Mouse (Mus musculus) brain, embryonic 14.5 days (tissue): ENCODE data around the gene Tmem131.

ENCODE experiments used
- CTCF ChIP-seq: fragments of 200-500 bp; IDR thresholded peaks from 2 replicates; pipeline ENCODE4 v1.5.1; 2012; ENCODE audit warnings: inconsistent platforms, mild to moderate bottlenecking, moderate library complexity, borderline replicate concordance; ENCODE audit not compliant: insufficient read depth, insufficient read length; ENCODE audit errors: extremely low read depth
- POLR2A ChIP-seq: fragments of 200-500 bp; IDR thresholded peaks from 2 replicates; pipeline ENCODE4 v1.6.1; 2012; ENCODE audit warnings: mild to moderate bottlenecking, inconsistent platforms, borderline replicate concordance; ENCODE audit not compliant: poor library complexity, insufficient read depth, insufficient read length, severe bottlenecking; ENCODE audit errors: extremely low read depth

DNA sequence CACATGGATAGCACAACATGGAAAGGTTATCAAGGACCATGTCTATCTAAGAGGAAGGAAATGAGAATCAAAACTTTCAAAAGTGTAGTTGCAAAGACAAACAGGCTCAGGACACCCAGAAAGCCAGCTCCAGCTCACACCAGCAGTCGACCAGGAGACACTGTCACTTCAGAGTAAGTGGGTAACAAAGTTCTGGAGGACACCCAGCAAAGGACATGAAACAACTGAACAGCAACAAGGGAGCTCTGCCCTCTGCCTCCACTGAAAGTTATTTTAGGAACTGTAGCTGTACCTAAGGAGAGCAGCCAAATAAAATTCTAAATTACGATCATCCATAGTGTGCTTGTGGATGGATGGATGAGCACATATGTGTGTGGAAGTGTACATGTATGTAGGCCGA lies 56.3 kb downstream of the Tmem131 start:
- TF ChIP-seq CTCF: no peak
- TF ChIP-seq POLR2A: no peak
